Mouse (Mus musculus): ENCODE measurements around the gene Fut4. TPM values are rescaled to one million over a fixed set of nuclear protein-coding genes. Genes with fewer than 3 reads are reported as not detected.

Fut4 gene
- 2.1 and 2.4 TPM in 2 replicates for polyA plus RNA-seq (2014; fragmentation: Nextera tagmentation; extraction: Ambion mirVana)

- no peaks in the 10 kb centered on the region for H3K9me3 ChIP-seq (ENCODE audit: control insufficient read depth, low read length)
- H3K4me1 ChIP-seq (replicated peaks; ENCODE audit: control insufficient read depth, insufficient read depth, low read length), result peaks cover 11% of the 10 kb centered on the region; the same call in 1 of the 2 replicates
- peaks cover 13% of the 10 kb centered on the region for H3K27me3 ChIP-seq (ENCODE audit: control insufficient read depth, insufficient read depth, low read length)
- WGBS, result under 1% methylated on average over 24 of the region's 28 CpGs
- ATAC-seq (ENCODE audit: low FRiP score), result no peak; the same call in 1 of the 2 replicates
- H3K4me3 ChIP-seq (replicated peaks; ENCODE audit: low read length), result peak within 1 kb of the TSS; percentile 53
- no peak within 1 kb of the TSS for H3K27ac ChIP-seq
- H3K36me3 ChIP-seq (replicated peaks; ENCODE audit: control insufficient read depth, insufficient read depth), result no peaks in the 10 kb centered on the region
- peak within 1 kb of the TSS; percentile 74 for H3K9ac ChIP-seq
- peak within 1 kb of the TSS; percentile 93 for H3K4me2 ChIP-seq (replicated peaks)
- DNase-seq (ENCODE audit: low spot score), result peak; percentile 40
These were observed at the start of gene Fut4 for GRCm38 (mm10) chr9:14752001-14752522. Gene Fut4 (minus strand): TSS chr9:14752393.

- peaks cover 44% of the 10 kb centered on the region for H3K36me3 ChIP-seq (replicated peaks; ENCODE audit: control insufficient read depth, insufficient read depth)
- H3K4me3 ChIP-seq (replicated peaks; ENCODE audit: low read length), result no peak overlapping the region
- H3K27me3 ChIP-seq (ENCODE audit: control insufficient read depth, insufficient read depth, low read length), result no peaks in the 10 kb centered on the region
- H3K9ac ChIP-seq, result no peak overlapping the region
- H3K27ac ChIP-seq, result no peak overlapping the region
- 89% methylated on average over 6 of the region's 6 CpGs for WGBS
- peaks cover 10% of the 10 kb centered on the region; the same call in 1 of the 2 replicates for H3K4me1 ChIP-seq (replicated peaks; ENCODE audit: control insufficient read depth, insufficient read depth, low read length)
- no peak overlapping the region for H3K4me2 ChIP-seq (replicated peaks)
- no peaks in the 10 kb centered on the region for H3K9me3 ChIP-seq (ENCODE audit: control insufficient read depth, low read length)
- ATAC-seq (ENCODE audit: low FRiP score) (no peak), DNase-seq (ENCODE audit: low spot score) (no peak)
These were observed 35.2 kb upstream of the Fut4 start for GRCm38 (mm10) chr9:14787356-14787755.

GRCm38 (mm10) chr9:14784039-14785002 lies 32.1 kb upstream of the Fut4 start, which contains the start of the genes Mre11a and Ankrd49:
Gene Mre11a (plus strand): TSS chr9:14784654.
Gene Ankrd49 (minus strand): TSS chr9:14784856.
- Histone ChIP-seq H3K9ac (peak within 1 kb of the TSS; percentile 80), H3K27me3 (ENCODE audit: control insufficient read depth, insufficient read depth, low read length) (no peaks in the 10 kb centered on the region), H3K27ac (peak within 1 kb of the TSS; percentile 91), H3K4me2 (replicated peaks) (peak within 1 kb of the TSS; percentile 77), H3K36me3 (replicated peaks; ENCODE audit: control insufficient read depth, insufficient read depth) (peaks cover 50% of the 10 kb centered on the region), H3K4me1 (replicated peaks; ENCODE audit: control insufficient read depth, insufficient read depth, low read length) (peaks cover 10% of the 10 kb centered on the region; the same call in 1 of the 2 replicates), H3K9me3 (ENCODE audit: control insufficient read depth, low read length) (no peaks in the 10 kb centered on the region), H3K4me3 (replicated peaks; ENCODE audit: low read length) (peak within 1 kb of the TSS; percentile 61)
- DNase-seq (ENCODE audit: low spot score) (peak; percentile 99), ATAC-seq (ENCODE audit: low FRiP score) (peak; percentile 100)
- WGBS, result under 1% methylated on average over 62 of the region's 62 CpGs

DNA sequence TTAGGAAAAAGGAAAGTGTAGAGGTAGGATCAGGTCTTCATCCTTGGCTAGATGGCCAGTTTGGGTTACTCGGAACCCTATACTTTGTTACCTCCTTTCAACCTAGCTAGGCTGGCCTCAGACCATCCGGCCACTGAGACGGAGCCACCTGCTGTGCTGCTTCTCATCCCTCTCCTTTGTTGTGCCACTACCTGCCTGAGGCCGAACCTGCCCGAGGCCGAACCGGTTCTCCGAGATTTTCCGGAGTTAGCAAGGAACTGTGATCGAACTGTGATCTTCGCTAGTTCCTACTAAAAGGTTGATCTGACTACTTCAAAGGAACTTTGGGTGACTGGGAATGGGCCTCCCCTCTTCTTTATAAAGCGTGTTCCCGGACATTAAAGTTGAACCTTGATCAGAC lies 26.1 kb upstream of the Fut4 start:
- Histone ChIP-seq H3K9ac (no peak overlapping the region), H3K27ac (no peak overlapping the region), H3K27me3 (ENCODE audit: control insufficient read depth, insufficient read depth, low read length) (no peaks in the 10 kb centered on the region), H3K36me3 (replicated peaks; ENCODE audit: control insufficient read depth, insufficient read depth) (peaks cover 31% of the 10 kb centered on the region), H3K4me3 (replicated peaks; ENCODE audit: low read length) (no peak overlapping the region), H3K4me1 (replicated peaks; ENCODE audit: control insufficient read depth, insufficient read depth, low read length) (no peaks in the 10 kb centered on the region), H3K4me2 (replicated peaks) (no peak overlapping the region), H3K9me3 (ENCODE audit: control insufficient read depth, low read length) (no peaks in the 10 kb centered on the region)
- DNase-seq (ENCODE audit: low spot score) (no peak), ATAC-seq (ENCODE audit: low FRiP score) (no peak)
- 37% methylated on average over 13 of the region's 13 CpGs for WGBS

DNA sequence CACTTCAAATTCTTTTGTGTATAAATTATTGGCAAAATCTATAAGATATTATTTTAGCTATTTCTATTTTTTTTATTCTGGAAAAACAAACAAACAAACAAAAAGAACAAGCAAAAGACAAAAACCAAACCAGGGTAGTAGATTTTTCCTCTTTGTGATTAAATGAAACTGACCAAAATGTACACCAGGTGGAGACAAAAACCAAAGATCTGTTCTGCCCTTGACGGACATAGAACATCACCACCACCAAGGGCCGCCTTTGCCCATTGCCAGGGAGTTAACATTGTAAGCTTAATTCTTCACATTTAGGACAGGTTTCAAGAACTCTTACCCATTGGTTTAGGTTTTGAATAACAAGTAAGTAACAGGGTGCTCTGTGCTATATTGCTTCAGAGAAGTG lies 21.6 kb upstream of the Fut4 start:
- no peak for ATAC-seq (ENCODE audit: low FRiP score)
- Histone ChIP-seq H3K9ac (no peak overlapping the region), H3K27me3 (ENCODE audit: control insufficient read depth, insufficient read depth, low read length) (0 out of 2 replicates have a peak, but pooled peaks cover 2% of the 10 kb centered on the region), H3K9me3 (ENCODE audit: control insufficient read depth, low read length) (no peaks in the 10 kb centered on the region), H3K4me1 (replicated peaks; ENCODE audit: control insufficient read depth, insufficient read depth, low read length) (no peaks in the 10 kb centered on the region), H3K4me2 (replicated peaks) (no peak overlapping the region), H3K27ac (no peak overlapping the region), H3K4me3 (replicated peaks; ENCODE audit: low read length) (no peak overlapping the region), H3K36me3 (replicated peaks; ENCODE audit: control insufficient read depth, insufficient read depth) (no peaks in the 10 kb centered on the region)
- DNase-seq (ENCODE audit: low spot score), result no peak
- WGBS, result 50% methylated on average over 2 of the region's 2 CpGs

DNA sequence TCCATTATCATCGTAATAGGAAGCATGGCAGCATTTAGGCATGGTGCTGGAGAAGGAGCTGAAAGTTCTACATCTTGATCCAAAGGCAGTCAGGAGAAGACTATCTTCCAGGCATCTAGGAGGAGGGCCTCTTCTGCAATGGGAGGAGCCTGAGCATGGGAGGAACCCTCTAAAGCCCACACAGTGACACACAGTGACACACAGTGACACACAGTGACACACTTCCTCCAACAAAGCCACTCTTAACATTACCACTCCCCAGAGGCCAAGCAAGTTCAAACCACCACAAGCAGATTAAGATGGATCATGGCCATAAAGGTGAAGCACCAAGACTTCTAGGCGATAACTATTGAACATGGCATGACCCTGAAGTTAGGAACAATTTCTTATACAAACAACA lies 19.9 kb upstream of the Fut4 start:
- Histone ChIP-seq H3K36me3 (replicated peaks; ENCODE audit: control insufficient read depth, insufficient read depth) (no peaks in the 10 kb centered on the region), H3K9me3 (ENCODE audit: control insufficient read depth, low read length) (no peaks in the 10 kb centered on the region), H3K27me3 (ENCODE audit: control insufficient read depth, insufficient read depth, low read length) (0 out of 2 replicates have a peak, but pooled peaks cover 2% of the 10 kb centered on the region), H3K4me1 (replicated peaks; ENCODE audit: control insufficient read depth, insufficient read depth, low read length) (no peaks in the 10 kb centered on the region), H3K4me2 (replicated peaks) (no peak overlapping the region), H3K27ac (no peak overlapping the region), H3K9ac (no peak overlapping the region), H3K4me3 (replicated peaks; ENCODE audit: low read length) (no peak overlapping the region)
- 97% methylated on average over 2 of the region's 2 CpGs for WGBS
- DNase-seq (ENCODE audit: low spot score), result no peak
- ATAC-seq (ENCODE audit: low FRiP score), result no peak

DNA sequence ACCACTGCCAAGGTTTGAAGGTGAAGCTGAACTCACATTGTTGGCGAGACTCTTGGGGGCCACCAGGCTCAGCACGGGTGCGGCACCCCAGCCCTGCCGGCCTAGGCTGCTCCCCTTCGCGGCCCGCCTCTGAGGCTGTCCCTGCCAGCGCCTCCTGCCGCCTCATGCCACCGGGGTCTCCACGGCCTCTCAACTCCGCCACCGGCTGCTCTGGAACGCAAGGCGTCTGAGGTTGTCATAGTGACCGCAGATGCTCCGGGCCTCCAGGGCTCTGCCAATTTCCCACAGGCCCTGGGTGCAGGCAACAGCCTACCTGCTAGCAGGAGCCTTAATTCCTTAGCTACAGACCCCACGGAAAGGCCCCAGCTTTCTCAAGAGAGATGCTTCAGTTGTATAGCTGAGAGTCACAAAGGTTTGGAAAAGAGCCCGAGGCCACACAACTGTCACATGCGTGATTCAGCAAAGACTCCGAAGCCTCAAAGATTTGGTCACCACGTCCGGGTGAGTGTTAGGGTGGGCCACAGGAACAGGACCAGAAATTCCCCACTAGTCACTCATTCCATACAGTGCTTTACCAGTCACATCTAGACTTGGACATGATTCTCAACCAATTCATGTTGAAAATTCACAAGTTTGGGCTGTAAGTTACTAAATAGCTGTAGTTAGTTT lies 18.7 kb upstream of the Fut4 start, which contains the start of gene 1700012B09Rik:
TSS of gene 1700012B09Rik (minus strand) at position 228 of the 669 bp plus-strand sequence.
- Histone ChIP-seq H3K27me3 (ENCODE audit: control insufficient read depth, insufficient read depth, low read length) (0 out of 2 replicates have a peak, but pooled peaks cover 2% of the 10 kb centered on the region), H3K36me3 (replicated peaks; ENCODE audit: control insufficient read depth, insufficient read depth) (no peaks in the 10 kb centered on the region), H3K9me3 (ENCODE audit: control insufficient read depth, low read length) (no peaks in the 10 kb centered on the region), H3K9ac (no peak within 1 kb of the TSS; the same call in 1 of the 2 replicates), H3K4me3 (replicated peaks; ENCODE audit: low read length) (no peak within 1 kb of the TSS), H3K4me1 (replicated peaks; ENCODE audit: control insufficient read depth, insufficient read depth, low read length) (no peaks in the 10 kb centered on the region), H3K27ac (no peak within 1 kb of the TSS), H3K4me2 (replicated peaks) (peak within 1 kb of the TSS; percentile 31)
- 17% methylated on average over 23 of the region's 23 CpGs for WGBS
- ATAC-seq (ENCODE audit: low FRiP score) (peak; percentile 69; the same call in 1 of the 2 replicates), DNase-seq (ENCODE audit: low spot score) (no peak)

GRCm38 (mm10) chr9:14769811-14770210 lies 17.6 kb upstream of the Fut4 start:
- no peak for DNase-seq (ENCODE audit: low spot score)
- 56% methylated on average over 6 of the region's 6 CpGs for WGBS
- H3K27me3 ChIP-seq (ENCODE audit: control insufficient read depth, insufficient read depth, low read length), result 0 out of 2 replicates have a peak, but pooled peaks cover 2% of the 10 kb centered on the region
- H3K36me3 ChIP-seq (replicated peaks; ENCODE audit: control insufficient read depth, insufficient read depth), result no peaks in the 10 kb centered on the region
- no peak overlapping the region for H3K27ac ChIP-seq
- no peak overlapping the region for H3K4me2 ChIP-seq (replicated peaks)
- no peaks in the 10 kb centered on the region for H3K9me3 ChIP-seq (ENCODE audit: control insufficient read depth, low read length)
- no peak overlapping the region; the same call in 1 of the 2 replicates for H3K9ac ChIP-seq
- ATAC-seq (ENCODE audit: low FRiP score), result no peak
- H3K4me1 ChIP-seq (replicated peaks; ENCODE audit: control insufficient read depth, insufficient read depth, low read length), result no peaks in the 10 kb centered on the region
- no peak overlapping the region for H3K4me3 ChIP-seq (replicated peaks; ENCODE audit: low read length)

All from hindbrain, embryonic 14.5 days (tissue).